Mouse (Mus musculus) thymus, postnatal 4 days (tissue): ENCODE data around the gene Il5.

Experiments
- DNase-seq: peaks from one replicate; pipeline ENCODE4 v3.0.0; 2021

Gene Il5

GRCm38 (mm10) chr11:53720715-53721114, at the start of gene Il5:
Gene Il5 (plus strand): TSS chr11:53720794.
- DNase-seq = no peak

DNA sequence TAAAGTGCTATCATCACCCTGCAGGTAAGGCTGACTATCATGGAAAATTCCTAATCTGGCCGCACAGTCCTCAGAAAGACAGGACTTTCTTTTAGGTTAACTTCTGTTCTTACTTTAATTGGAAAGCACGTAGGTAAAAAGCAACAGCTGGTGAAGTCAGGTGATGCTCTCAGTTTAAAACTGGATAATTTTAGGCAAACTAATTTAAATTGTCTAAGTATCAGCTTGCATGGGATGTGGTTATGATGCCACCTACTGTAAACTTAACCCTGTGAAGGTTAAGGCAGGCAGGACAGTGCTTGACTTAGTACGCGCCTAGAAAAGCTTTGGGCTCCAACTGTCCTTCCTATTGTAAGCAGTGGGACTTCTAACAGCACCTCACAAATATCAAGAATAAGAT, 49.2 kb upstream of the Il5 start:
- DNase-seq = no peak

- DNase-seq = no peak
These were observed 40.5 kb upstream of the Il5 start for GRCm38 (mm10) chr11:53680141-53680540.

DNA sequence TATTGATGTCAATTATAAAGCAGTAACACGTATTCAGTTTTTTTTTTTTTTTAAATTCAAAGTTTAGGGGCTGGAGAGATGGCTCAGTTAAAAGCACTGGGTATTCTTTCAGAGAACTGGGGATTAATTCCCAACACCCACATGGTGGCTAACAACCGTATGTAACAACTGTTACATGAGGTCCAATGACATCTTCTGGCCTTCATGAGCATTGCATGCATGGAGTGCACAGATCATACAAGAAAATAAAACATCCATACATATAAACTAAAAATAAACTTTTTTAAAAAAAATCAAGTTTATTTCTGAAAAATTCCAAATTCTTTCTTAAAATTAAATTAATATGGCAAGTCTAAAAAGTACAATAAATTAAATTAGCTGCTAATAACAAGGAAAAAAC, 38.9 kb upstream of the Il5 start:
- no peak for DNase-seq

DNA sequence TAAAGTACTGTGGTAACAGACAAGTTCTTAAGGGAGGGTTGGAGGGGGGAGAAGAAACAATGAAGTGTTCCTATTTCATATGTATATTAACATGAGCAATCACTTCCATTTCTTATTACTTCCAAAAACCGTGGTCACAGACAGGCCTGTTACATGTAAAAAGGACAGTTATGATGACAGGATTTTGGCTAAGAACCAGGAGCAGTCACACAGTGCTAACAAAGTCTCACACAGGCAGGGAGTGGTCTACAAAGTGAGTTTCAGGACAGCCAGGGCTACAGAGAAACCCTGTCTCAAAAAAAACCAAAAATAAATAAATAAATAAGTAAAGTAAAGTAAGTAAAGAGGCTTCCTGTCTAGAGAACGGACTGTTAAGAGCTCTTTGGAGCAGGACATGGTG, 38.4 kb upstream of the Il5 start:
- no peak for DNase-seq

- DNase-seq = no peak
These were observed 37.5 kb upstream of the Il5 start for GRCm38 (mm10) chr11:53682994-53683530.

DNA sequence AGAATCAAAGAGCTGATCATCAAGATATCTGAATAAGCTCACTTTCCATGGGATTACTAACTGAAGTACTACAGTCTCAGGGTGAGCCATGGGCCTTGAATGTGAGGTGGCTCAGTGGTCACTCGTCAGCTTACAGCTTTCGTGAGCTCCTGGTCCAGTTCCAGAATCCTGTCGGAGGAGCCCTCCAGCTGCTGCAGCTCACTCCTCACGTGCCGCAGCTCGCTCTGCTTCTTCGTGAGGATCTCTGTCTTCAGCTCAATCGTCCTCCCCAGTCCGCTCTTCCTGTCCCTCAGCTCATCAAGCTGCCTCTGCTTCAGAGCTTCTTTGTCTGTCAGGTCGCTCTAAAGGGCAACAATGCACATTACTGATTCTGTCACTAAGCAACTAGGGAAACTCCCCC, 28.6 kb upstream of the Il5 start:
- no peak for DNase-seq

- no peak for DNase-seq
These were observed 22.1 kb upstream of the Il5 start for GRCm38 (mm10) chr11:53698521-53698920.

DNA sequence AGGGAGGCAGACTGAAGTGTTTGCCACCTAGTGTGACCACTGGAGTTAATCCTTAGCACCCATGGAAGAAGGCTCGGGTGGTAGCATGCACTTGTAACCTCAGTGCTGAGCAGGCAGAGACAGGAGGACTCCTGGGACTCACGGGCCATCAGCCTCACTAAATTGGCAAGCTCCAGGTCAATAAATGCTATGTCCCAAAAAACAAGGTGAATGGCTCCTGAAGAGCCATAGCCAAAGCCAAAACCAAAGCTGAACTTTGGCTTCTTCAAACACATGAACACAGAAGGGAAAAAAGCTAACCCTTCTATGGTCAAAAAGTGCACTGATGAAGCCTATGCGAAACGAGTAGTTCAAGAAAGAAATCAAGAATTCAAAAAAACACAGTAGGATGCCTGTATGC, 21.2 kb upstream of the Il5 start:
- no peak for DNase-seq

DNA sequence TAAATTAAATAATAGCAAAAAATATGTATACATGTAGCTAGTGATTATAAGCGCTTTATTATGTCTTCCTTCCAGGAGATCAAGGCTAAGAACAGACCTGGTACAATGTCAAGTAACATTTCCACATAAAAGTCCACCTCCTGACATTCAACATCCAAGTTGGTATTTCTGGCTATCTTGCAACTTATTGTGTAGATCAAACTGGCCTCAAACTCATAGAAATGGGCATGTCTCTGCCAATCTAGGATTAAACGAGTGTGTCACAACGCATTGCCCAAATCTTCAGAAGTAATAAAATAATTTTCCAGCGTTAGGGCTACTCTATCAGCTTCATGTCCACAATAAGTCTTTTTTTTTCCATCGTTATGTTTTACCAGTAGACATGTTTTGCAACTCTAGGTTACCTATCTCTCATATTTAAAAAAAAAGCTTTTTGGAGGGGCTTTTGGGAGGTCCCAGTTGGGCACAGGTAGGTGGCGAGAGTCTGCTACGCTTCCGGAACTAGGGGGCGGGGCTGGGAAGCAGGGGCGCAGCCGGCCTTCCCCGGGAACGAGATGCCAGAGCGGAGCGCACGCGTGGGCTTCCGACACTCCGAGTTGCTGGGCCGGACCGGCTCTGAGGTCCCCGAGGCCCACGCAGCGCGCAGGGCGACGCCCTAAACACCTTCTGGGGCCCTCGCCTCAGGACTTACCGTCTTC, 14.2 kb upstream of the Il5 start:
- peak; percentile 78 for DNase-seq

DNA sequence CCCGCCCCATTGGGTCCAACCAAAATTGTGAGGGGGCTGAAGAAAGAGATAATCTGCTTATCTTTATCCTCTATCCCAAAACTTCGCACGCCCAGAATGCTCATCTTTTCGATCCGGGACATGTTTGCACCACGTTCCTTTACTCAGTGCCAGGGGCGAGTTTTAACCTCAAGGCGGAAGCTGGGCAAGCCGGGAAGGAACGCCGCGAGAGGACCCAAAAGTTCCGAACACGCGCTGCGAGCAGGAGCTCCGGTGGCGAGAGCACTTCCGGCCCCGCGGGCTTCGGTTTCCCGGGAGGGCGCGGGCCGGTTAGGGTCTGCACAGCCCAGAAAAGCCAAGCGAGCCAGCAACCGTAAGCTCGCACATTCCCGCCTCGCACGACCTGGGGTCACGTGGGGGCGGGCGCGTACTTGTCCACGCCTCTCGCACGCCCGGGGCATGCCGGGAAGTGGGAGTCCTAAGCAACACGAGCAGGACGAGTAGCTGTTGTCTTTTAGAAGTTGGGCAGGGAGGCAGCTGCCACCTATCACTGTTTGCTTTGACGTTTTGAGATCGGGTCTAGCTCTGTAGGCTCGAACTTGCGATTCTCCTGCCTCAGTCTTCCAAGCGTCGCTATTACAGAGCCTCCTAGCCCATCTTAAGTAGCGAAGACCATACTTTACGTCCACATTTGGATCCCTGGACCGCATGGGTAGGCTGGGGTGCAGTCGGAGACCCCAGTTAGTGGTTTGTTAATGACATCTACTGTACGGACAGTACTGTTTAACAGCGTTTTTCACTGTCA, 13.5 kb upstream of the Il5 start, which contains the start of gene Rad50:
Gene Rad50, minus strand, starts transcription at position 386 of the 784 bp plus-strand sequence.
- peak; percentile 95 for DNase-seq

GRCm38 (mm10) chr11:53707718-53708009, 12.9 kb upstream of the Il5 start:
- no peak for DNase-seq

DNA sequence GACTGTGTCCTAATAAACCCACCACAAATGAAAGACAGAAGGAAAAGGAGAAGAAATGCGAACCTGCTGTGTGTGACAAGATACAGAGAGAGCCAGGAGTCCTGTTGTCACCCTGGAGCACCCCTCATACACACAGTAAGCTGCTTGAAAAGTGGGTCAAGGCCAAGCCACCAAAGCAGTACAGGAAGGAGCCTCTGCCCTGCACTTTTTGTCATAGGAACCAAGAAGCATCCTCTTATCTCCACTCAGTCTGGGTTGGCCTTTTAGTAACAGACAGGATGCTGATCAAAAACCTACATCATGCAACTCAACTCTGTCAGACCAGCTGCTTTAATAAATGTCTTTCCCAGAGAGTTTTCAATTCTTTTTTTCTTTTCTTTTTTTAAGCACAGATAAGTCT, 893 bp upstream of the Il5 start:
- DNase-seq = peak; percentile 17

DNA sequence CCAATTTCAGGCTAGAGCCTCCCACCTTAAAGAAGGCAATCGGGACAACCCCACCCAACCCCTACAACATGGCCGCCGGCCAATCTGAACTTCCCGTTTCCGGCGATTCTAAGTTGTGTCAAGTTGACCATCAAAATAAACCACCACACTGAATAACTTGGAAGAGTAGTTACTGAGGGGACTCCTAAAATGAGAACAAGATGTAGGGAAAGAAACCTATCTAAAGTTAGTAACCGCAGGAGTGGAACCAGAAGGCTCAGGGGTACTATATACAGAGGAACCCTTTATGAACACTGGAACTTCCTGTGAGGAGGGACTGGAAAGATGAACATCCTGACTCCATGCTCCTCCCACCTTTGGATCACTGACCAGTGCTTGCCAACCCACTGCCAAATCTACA, 10.9 kb downstream of the Il5 start:
- DNase-seq = no peak

DNA sequence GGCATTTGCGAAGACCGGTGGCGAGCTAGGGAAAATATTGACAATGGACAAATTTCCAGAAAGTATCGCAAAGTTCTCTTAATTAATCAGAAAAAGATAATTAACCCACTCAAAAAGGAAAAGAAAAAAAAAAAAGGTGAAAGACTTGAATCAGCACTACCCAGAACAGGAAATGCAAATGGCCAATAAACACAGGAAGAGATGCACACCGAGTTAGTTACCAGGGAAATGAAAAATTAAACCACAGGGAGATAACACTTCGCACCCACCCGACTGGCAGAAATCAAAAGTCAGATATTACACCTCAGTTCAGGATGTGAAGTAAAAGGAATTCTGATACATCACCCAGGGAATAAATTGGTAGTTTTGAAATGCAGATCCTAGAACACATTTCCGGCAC, 11.7 kb downstream of the Il5 start:
- DNase-seq = no peak

GRCm38 (mm10) chr11:53733824-53734223, 13.2 kb downstream of the Il5 start:
- no peak for DNase-seq

DNA sequence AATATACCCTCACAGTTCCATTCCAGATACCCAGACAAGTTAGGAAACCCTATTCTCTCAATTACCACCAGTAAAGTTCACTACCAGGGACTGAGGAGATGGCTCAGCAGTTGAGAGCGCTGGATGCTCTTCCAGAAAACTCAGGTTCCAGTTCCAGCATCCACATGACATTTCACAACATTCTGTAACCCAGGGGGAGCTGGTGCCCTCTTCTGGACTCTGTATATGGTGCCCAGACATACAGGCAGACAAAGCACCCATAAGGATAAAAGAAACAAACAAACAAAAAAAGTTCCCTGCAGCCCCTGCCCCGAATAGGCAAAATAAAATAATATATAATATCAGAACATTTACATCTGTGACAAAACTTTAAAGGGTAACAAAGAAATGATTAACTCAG, 13.8 kb downstream of the Il5 start:
- DNase-seq = no peak

- no peak for DNase-seq
These were observed 14.5 kb downstream of the Il5 start for GRCm38 (mm10) chr11:53734970-53735681.

GRCm38 (mm10) chr11:53735682-53736245, 15.2 kb downstream of the Il5 start:
- DNase-seq = peak; percentile 76

- DNase-seq = peak; percentile 87
These were observed 16.4 kb downstream of the Il5 start for GRCm38 (mm10) chr11:53736771-53737572.

DNA sequence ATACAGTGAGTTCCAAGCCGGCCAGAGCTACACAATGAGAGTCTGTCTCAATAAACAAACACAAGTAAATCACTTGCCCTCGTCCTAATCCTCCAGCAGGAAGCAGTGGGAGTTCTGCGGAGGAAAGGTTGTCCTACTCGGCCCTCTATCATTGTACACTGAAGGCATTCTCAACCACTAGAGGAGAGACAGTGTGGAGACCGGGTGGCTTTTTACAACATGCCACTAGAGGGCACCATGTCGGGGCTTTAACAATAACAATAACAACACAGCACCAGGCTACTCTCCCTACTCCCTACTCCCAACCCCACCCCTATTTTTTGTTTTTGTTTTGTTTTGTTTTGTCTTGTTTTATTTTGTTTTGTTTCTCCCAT, 17.0 kb downstream of the Il5 start:
- peak; percentile 77 for DNase-seq

- DNase-seq = no peak
These were observed 21.8 kb downstream of the Il5 start for GRCm38 (mm10) chr11:53742353-53742752.

DNA sequence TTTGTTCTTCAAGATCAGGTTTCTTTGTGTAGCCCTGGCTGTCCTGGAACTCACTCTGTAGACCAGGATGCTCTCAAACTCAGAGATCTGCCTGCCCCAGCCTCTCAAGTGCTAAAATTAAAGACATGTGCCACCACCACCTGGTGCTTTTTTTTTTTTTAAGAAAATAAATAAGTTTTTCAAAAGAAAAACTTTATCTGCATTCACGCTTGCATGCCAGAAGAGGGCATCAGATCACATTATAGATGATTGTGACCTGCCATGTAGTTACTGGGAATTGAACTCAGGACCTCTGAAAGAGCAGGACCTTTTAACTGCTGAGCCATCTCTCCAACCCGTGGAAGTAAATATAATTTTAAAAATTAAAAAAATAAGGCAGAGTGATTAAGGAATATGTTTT, 24.7 kb downstream of the Il5 start:
- no peak for DNase-seq
